Mouse (Mus musculus) testis, adult 2 months (tissue): Measurements from ENCODE around the gene Cmip.

Source experiments
- CTCF ChIP-seq: fragments of 200-500 bp; IDR thresholded peaks from 2 replicates; pipeline ENCODE4 v1.5.1; 2012; ENCODE audit warnings: low read depth, mild to moderate bottlenecking, inconsistent platforms, low read length, moderate library complexity; ENCODE audit not compliant: control insufficient read depth, insufficient read depth, insufficient replicate concordance
- POLR2A ChIP-seq: fragments of 200-500 bp; IDR thresholded peaks from 2 replicates; pipeline ENCODE4 v1.6.1; 2012; ENCODE audit warnings: low read depth, mild to moderate bottlenecking, inconsistent platforms, low read length, moderate library complexity; ENCODE audit not compliant: control insufficient read depth

GRCm38 (mm10) chr8:117357491-117358467 lies 100.9 kb downstream of the Cmip start:
- no peak for TF ChIP-seq POLR2A
- no peak for TF ChIP-seq CTCF
